In the genomic region with DNA sequence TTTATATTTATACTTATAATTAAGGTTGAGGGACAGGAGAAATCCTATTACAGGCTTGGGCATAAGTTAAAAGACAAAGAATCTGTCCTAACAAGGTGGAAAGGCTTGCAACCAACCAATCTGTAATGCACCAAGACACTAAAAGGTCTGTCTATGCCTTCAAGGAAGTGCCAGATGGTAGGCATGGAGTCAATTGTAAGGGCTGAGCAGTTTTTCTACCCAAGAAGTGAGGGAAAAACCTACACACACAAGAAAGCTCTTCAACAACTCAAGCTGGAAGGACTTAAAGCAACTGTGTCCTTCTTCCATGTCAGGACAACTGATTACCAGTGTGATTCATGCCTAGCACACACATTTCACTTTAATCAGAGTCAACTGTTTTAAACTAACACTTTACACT, we compare ENCODE assay signal across 9 mouse cellular contexts. TPM values are rescaled to one million over a fixed set of nuclear protein-coding genes. Genes with fewer than 3 reads are reported as not detected.
DNase-seq lines count a peak whose midpoint lies in the region; ATAC-seq and TF ChIP-seq lines count a peak whose summit lies in the region.
"Had no signal": no experiment of that assay in that cellular context is flagged by ENCODE, and none has a peak within 500 bp of the region (broad histone marks: within the 10 kb centered on the region; RNA-seq: fewer than 3 reads in every experiment).

No protein-coding gene starts in this region.

- H3K4me1 ChIP-seq in heart, embryonic 10.5 days: peaks cover 8% of the 10 kb centered on the region; the same call in 1 of the 2 replicates
- H3K4me1 ChIP-seq in CH12.LX (ENCODE audit: control insufficient read depth in 1 of 2, insufficient read depth in 2 of 2): peaks cover 7 to 31% of the 10 kb centered on the region in 2 experiments
- peaks cover 22% of the 10 kb centered on the region for H3K4me1 ChIP-seq in forebrain, embryonic 16.5 days (replicated peaks; ENCODE audit: control insufficient read depth, insufficient read depth, low read length)
- peaks cover 21% of the 10 kb centered on the region for H3K4me1 ChIP-seq in liver, embryonic 15.5 days (replicated peaks)
- no peaks in the 10 kb centered on the region; the same call in 1 of the 2 replicates for H3K4me1 ChIP-seq in thymus, adult 2 months (replicated peaks; ENCODE audit: control insufficient read depth, insufficient read depth, low read length)

- H3K4me2 ChIP-seq in CH12.LX (ENCODE audit: insufficient read depth, low read depth, poor library complexity, severe bottlenecking): peak overlapping the region; percentile 82
- H3K4me2 ChIP-seq in forebrain, embryonic 16.5 days (ENCODE audit: low read length): peak overlapping the region; percentile 67
- peak overlapping the region; percentile 27 for H3K4me2 ChIP-seq in liver, embryonic 15.5 days

- in situ Hi-C loops in CH12.LX (cut with MboI; ENCODE audit: low pct_ligation_motif_present, low pct_unique_long_range_greater_than_20kb, low sequenced_read_pairs): no loop called here

- no peak for TF ChIP-seq RAD21 in CH12.LX (IDR thresholded peaks at IDR 0.05; ENCODE audit: low read depth, low read length)

- no peak for DNase-seq in heart, embryonic 10.5 days (ENCODE audit: low spot score)
- DNase-seq in heart, postnatal 25 days (ENCODE audit: low spot score): no peak
- no peak for DNase-seq in CH12.LX (ENCODE audit: extremely low read depth)
- no peak for DNase-seq in thymus, adult 2 months
- DNase-seq: kidney, adult 8-10 months had no signal

- peak overlapping the region; percentile 53; the same call in 1 of the 2 replicates for H3K9ac ChIP-seq in CH12.LX (ENCODE audit: insufficient read depth, low read depth)
- H3K9ac ChIP-seq in forebrain, embryonic 16.5 days (replicated peaks; ENCODE audit: low read depth, low read length): no peak overlapping the region
- H3K9ac ChIP-seq in liver, embryonic 15.5 days: no peak overlapping the region

- TF ChIP-seq CTCF in CH12.LX (conservative IDR thresholded peaks at IDR 0.05 in 1 of 2, IDR thresholded peaks at IDR 0.05 in 1 of 2; ENCODE audit: low read depth in 2 of 2, low read length in 2 of 2): no peak
- TF ChIP-seq CTCF in thymus, adult 2 months (IDR thresholded peaks at IDR 0.05; ENCODE audit: borderline replicate concordance, control insufficient read depth, extremely low read depth, insufficient read depth, low read length, poor library complexity): no peak

- peak overlapping the region; percentile 96 for H3K4me3 ChIP-seq in heart, embryonic 10.5 days
- H3K4me3 ChIP-seq in CH12.LX (replicated peaks in 1 of 3; ENCODE audit: low read depth in 2 of 3, low read length in 2 of 3, poor library complexity in 1 of 3): peak overlapping the region; percentile 10 to 74 (median 35)
- H3K4me3 ChIP-seq in forebrain, embryonic 16.5 days (replicated peaks; ENCODE audit: low read length): peak overlapping the region; percentile 41
- H3K4me3 ChIP-seq in liver, embryonic 15.5 days (replicated peaks): 0 out of 2 replicates have a peak overlapping the region, but pooled peaks have one; percentile 4
- no peak overlapping the region for H3K4me3 ChIP-seq in thymus, adult 2 months (ENCODE audit: control insufficient read depth, insufficient read depth, low read length)

- peaks cover 43% of the 10 kb centered on the region for H3K79me2 ChIP-seq in CH12.LX (replicated peaks; ENCODE audit: control insufficient read depth, extremely low read depth, insufficient read depth, poor library complexity, severe bottlenecking)

- peaks cover 16% of the 10 kb centered on the region; the same call in 1 of the 2 replicates for H3K36me3 ChIP-seq in heart, embryonic 10.5 days
- peaks cover 3 to 18% of the 10 kb centered on the region in 2 experiments for H3K36me3 ChIP-seq in CH12.LX (replicated peaks in 1 of 2; ENCODE audit: control insufficient read depth in 1 of 2, insufficient read depth in 1 of 2, low read length in 1 of 2)
- H3K36me3 ChIP-seq in forebrain, embryonic 16.5 days (ENCODE audit: control insufficient read depth, insufficient read depth): no peaks in the 10 kb centered on the region
- H3K36me3 ChIP-seq in liver, embryonic 15.5 days (replicated peaks): no peaks in the 10 kb centered on the region
- no peaks in the 10 kb centered on the region for H3K36me3 ChIP-seq in thymus, adult 2 months (ENCODE audit: control insufficient read depth, insufficient read depth, low read length)

- dilution Hi-C loops in CH12.LX (cut with MboI; ENCODE audit: extremely low pct_ligation_motif_present, extremely low pct_unique_long_range_greater_than_20kb, low sequenced_read_pairs): no loop called here

- intact Hi-C loops in heart, postnatal 25 days (cut with DNase I): loop anchor here (5.0 kb wide), 1 partner anchor 34 kb away; no protein-coding TSS in a partner anchor

- no peak overlapping the region for H3K27ac ChIP-seq in heart, embryonic 10.5 days
- no peak overlapping the region; the same call in 1 of the 2 replicates for H3K27ac ChIP-seq in CH12.LX (ENCODE audit: insufficient read depth, low read depth)
- no peak overlapping the region; the same call in 1 of the 2 replicates for H3K27ac ChIP-seq in forebrain, embryonic 16.5 days (ENCODE audit: low read length)
- H3K27ac ChIP-seq in liver, embryonic 15.5 days (replicated peaks): no peak overlapping the region
- no peak overlapping the region for H3K27ac ChIP-seq in thymus, adult 2 months (ENCODE audit: control insufficient read depth, insufficient read depth, low read length)

- no peak for TF ChIP-seq EP300 in CH12.LX (IDR thresholded peaks at IDR 0.05; ENCODE audit: low read length)

- no peak for TF ChIP-seq POLR2A in CH12.LX (IDR thresholded peaks at IDR 0.05; ENCODE audit: low read depth, low read length)
- TF ChIP-seq POLR2A in thymus, adult 2 months (IDR thresholded peaks at IDR 0.05; ENCODE audit: control insufficient read depth, extremely low read depth, insufficient read depth, low read length, poor library complexity): no peak

- no peak for ATAC-seq in forebrain, embryonic 16.5 days
- no peak for ATAC-seq in liver, embryonic 15.5 days (ENCODE audit: insufficient read depth)
- ATAC-seq in erythroid progenitor cell, adult 5-6 weeks (replicated peaks; ENCODE audit: low FRiP score, poor library complexity, severe bottlenecking): no peak
- no peak for ATAC-seq in monocyte, adult 5-6 weeks (replicated peaks; ENCODE audit: insufficient number of reproducible peaks, low FRiP score, low TSS enrichment, poor library complexity, severe bottlenecking)

- H3K9me3 ChIP-seq in heart, embryonic 10.5 days: no peaks in the 10 kb centered on the region
- H3K9me3 ChIP-seq in CH12.LX (replicated peaks; ENCODE audit: low read length): no peaks in the 10 kb centered on the region
- H3K9me3 ChIP-seq in forebrain, embryonic 16.5 days (ENCODE audit: control insufficient read depth, low read length): no peaks in the 10 kb centered on the region
- no peaks in the 10 kb centered on the region for H3K9me3 ChIP-seq in liver, embryonic 15.5 days (replicated peaks)

- H3K27me3 ChIP-seq in heart, embryonic 10.5 days (ENCODE audit: insufficient read depth, poor library complexity, severe bottlenecking): no peaks in the 10 kb centered on the region
- H3K27me3 ChIP-seq in CH12.LX (replicated peaks): no peaks in the 10 kb centered on the region
- H3K27me3 ChIP-seq in forebrain, embryonic 16.5 days (replicated peaks; ENCODE audit: control insufficient read depth, insufficient read depth, low read length): no peaks in the 10 kb centered on the region
- H3K27me3 ChIP-seq in liver, embryonic 15.5 days: no peaks in the 10 kb centered on the region
- H3K27me3 ChIP-seq in thymus, adult 2 months (ENCODE audit: control insufficient read depth, insufficient read depth, low read length): no peaks in the 10 kb centered on the region

TF ChIP-seq in CH12.LX, 34 proteins besides CTCF, POLR2A, EP300 and RAD21:
- TF ChIP-seq POLR2AphosphoS2 (IDR thresholded peaks at IDR 0.05; ENCODE audit: low read depth, low read length) (no peak), CHD1 (IDR thresholded peaks at IDR 0.05; ENCODE audit: low read depth, low read length) (no peak), ZKSCAN1 (IDR thresholded peaks at IDR 0.05; ENCODE audit: borderline replicate concordance, low read depth, low read length) (no peak), JUN (IDR thresholded peaks at IDR 0.05; ENCODE audit: insufficient read depth, low read depth, low read length) (no peak)

RNA-seq across cellular contexts. Expression of a gene that starts 3.4 kb away (rescaled TPM):
- 70.6 and 83.2 TPM in 2 replicates for polyA plus RNA-seq in heart, embryonic 10.5 days (2016; fragmentation: Nextera tagmentation; extraction: Ambion mirVana)
- 10 to 100 TPM; 20.8 to 24.3 TPM for total RNA-seq in heart, postnatal 25 days (2021)
- 17.2 and 17.7 TPM in 2 replicates for total RNA-seq in CH12.LX (2012; rRNA removed)
- 35.9 and 47.4 TPM in 2 replicates for total RNA-seq in CH12.LX (2014; rRNA removed)
- polyA plus RNA-seq in CH12.LX (2012; ENCODE audit: insufficient read length, low read depth): 29.8 and 33.0 TPM in 2 replicates
- polyA plus RNA-seq in forebrain, embryonic 16.5 days (2015; fragmentation: Nextera tagmentation; extraction: Ambion mirVana): 323 and 366 TPM in 2 replicates
- 5.8 and 7.1 TPM in 2 replicates for polyA plus RNA-seq in liver, embryonic 15.5 days (2015; fragmentation: Nextera tagmentation; extraction: Ambion mirVana)
- total RNA-seq in erythroid progenitor cell, adult 5-6 weeks (2015; ENCODE audit: low replicate concordance): 18.4 and 41.5 TPM in 2 replicates
- total RNA-seq in erythroid progenitor cell, adult 5-6 weeks (2017; ENCODE audit: low replicate concordance): 15.0 and 20.4 TPM in 2 replicates
- 16.7 and 18.8 TPM in 2 replicates for polyA plus RNA-seq in thymus, adult 2 months (2012; rRNA removed)
- total RNA-seq in monocyte, adult 5-6 weeks (2017): 80.5 to 95.2 TPM (median 83.2 TPM) in 3 replicates

Comparison
In these comparisons a context has a peak if more than half of its experiments do, and no peak if none do; other contexts are left out.
1. H3K4me2 ChIP-seq: peak in every context shown above with its lines; median percentile 82 in CH12.LX; 67 in forebrain, embryonic 16.5 days; 27 in liver, embryonic 15.5 days.